Mouse (Mus musculus) heart, embryonic 15.5 days (tissue): ENCODE results near the gene Enpp4. TPM values are rescaled to one million over a fixed set of nuclear protein-coding genes. Genes with fewer than 3 reads are reported as not detected.

ENCODE experiments used
- ATAC-seq: fragments of 200-750 bp; cut with Nextera tagmentation; replicated peaks from 2 replicates; pipeline ENCODE4 v1.8.0; 2017; ENCODE audit warnings: low read depth, moderate TSS enrichment; ENCODE audit not compliant: insufficient number of reproducible peaks, insufficient read depth, low FRiP score
- H3K27ac ChIP-seq: fragments of 300-500 bp; sonication (generic); 2 replicates; pipeline ENCODE4 v1.5.1; 2015; ENCODE audit warnings: mild to moderate bottlenecking, inconsistent platforms
- H3K27me3 ChIP-seq: fragments of 300-500 bp; sonication (generic); 2 replicates; pipeline ENCODE4 v1.6.1; 2015; ENCODE audit warnings: inconsistent platforms
- H3K36me3 ChIP-seq: fragments of 300-500 bp; sonication (generic); 2 replicates; pipeline ENCODE4 v1.6.1; 2015; ENCODE audit warnings: mild to moderate bottlenecking, inconsistent platforms
- H3K4me1 ChIP-seq: fragments of 300-500 bp; sonication (generic); replicated peaks from 2 replicates; pipeline ENCODE4 v1.6.1; 2015; ENCODE audit warnings: inconsistent platforms
- H3K4me2 ChIP-seq: fragments of 300-500 bp; sonication (generic); 2 replicates; pipeline ENCODE4 v1.6.1; 2015; ENCODE audit warnings: inconsistent platforms, mild to moderate bottlenecking, moderate library complexity
- H3K4me3 ChIP-seq: fragments of 300-500 bp; sonication (generic); 2 replicates; pipeline ENCODE4 v1.5.1; 2015; ENCODE audit warnings: mild to moderate bottlenecking, inconsistent platforms
- H3K9ac ChIP-seq: fragments of 300-500 bp; sonication (generic); 2 replicates; pipeline ENCODE4 v1.6.1; 2015; ENCODE audit warnings: mild to moderate bottlenecking, inconsistent platforms
- H3K9me3 ChIP-seq: fragments of 300-500 bp; sonication (generic); replicated peaks from 2 replicates; pipeline ENCODE4 v1.6.1; 2016; ENCODE audit warnings: inconsistent platforms
- WGBS: fragments of 180-500 bp; shearing (Covaris S2); methylation state at CpG from one replicate; pipeline ENCODE4 v1.1.7; 2015; ENCODE audit warnings: mixed read lengths; 5-methylcytosine and 5-hydroxymethylcytosine counted together
- polyA plus RNA-seq: library from polyadenylated mRNA; unstranded; fragments of >200 nt; fragmentation: Nextera tagmentation; extraction: Ambion mirVana; gene quantifications from 2 replicates; pipeline ENCODE4 v1.2.1, GENCODE M21; 2015

The Enpp4 gene
- polyA plus RNA-seq, 1 experiment from 2014 or later: 7.7 TPM

DNA sequence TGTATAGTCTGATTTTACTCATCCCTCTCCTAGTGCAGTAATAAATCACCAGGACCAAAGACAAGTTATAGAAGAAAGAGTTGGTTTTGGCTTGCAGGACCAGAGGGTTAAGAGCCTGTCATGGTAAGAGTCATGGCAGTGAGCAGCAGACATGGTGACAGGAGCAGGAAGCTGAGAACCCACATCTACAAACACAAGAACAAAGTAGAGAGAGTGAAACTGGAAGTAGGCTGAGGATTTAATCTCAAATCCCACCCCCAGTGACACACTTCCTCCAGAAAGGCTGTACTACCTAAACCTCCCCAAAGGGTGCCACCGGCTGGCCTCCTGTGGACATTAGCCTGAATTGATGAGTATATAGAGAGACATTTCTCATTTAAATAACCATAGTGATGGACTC lies 44.8 kb downstream of the Enpp4 start:
- Histone ChIP-seq H3K27ac (no peak overlapping the region), H3K9me3 (no peaks in the 10 kb centered on the region), H3K4me1 (no peaks in the 10 kb centered on the region), H3K9ac (no peak overlapping the region), H3K4me2 (no peak overlapping the region), H3K4me3 (no peak overlapping the region), H3K27me3 (no peaks in the 10 kb centered on the region), H3K36me3 (no peaks in the 10 kb centered on the region)
- WGBS: 79% methylated on average over 1 of the region's 1 CpGs
- ATAC-seq: no peak

- Histone ChIP-seq H3K36me3 (no peaks in the 10 kb centered on the region), H3K4me3 (no peak overlapping the region), H3K27me3 (no peaks in the 10 kb centered on the region), H3K9ac (no peak overlapping the region), H3K4me2 (no peak overlapping the region), H3K27ac (no peak overlapping the region), H3K9me3 (no peaks in the 10 kb centered on the region), H3K4me1 (no peaks in the 10 kb centered on the region)
- no peak for ATAC-seq
Measured at GRCm38 (mm10) chr17:44058145-44058544, 47.5 kb downstream of the Enpp4 start.

- Histone ChIP-seq H3K4me3 (no peak overlapping the region), H3K36me3 (no peaks in the 10 kb centered on the region), H3K4me1 (no peaks in the 10 kb centered on the region), H3K27me3 (no peaks in the 10 kb centered on the region), H3K4me2 (no peak overlapping the region), H3K9ac (no peak overlapping the region), H3K27ac (no peak overlapping the region), H3K9me3 (no peaks in the 10 kb centered on the region)
- 89% methylated on average over 1 of the region's 1 CpGs for WGBS
- ATAC-seq: no peak
Measured at GRCm38 (mm10) chr17:44057123-44057522, 48.5 kb downstream of the Enpp4 start.

DNA sequence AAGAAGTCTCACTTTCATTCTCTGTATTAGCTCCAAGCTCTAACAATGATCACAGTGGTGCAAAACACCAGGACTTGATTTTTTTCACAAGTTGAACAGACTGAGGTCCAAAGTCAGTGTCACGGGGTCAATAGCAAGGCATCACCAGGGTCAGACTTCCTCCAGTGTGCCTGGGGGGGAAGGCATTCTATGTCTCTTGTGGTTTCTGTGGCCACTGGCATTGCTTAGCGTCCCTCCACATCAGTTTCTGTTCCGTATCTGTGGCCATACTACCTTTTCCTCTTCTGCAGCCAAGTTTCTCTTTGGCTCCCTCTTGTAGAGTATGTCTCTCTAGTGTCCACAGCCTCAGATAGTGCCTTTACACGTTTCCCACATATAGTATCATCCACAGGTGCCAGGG lies 52.2 kb downstream of the Enpp4 start:
- Histone ChIP-seq H3K36me3 (no peaks in the 10 kb centered on the region), H3K4me1 (no peaks in the 10 kb centered on the region), H3K4me3 (no peak overlapping the region), H3K9ac (no peak overlapping the region), H3K9me3 (no peaks in the 10 kb centered on the region), H3K27ac (no peak overlapping the region), H3K4me2 (no peak overlapping the region), H3K27me3 (no peaks in the 10 kb centered on the region)
- ATAC-seq: no peak
- WGBS: 71% methylated on average over 4 of the region's 4 CpGs

Other genes starting within 250 kb of the Enpp4 start
- gene Enpp5, start 27.0 kb downstream of the Enpp4 start, polyA plus RNA-seq: 16.0 and 20.5 TPM in 2 replicates
- gene Clic5, start 82.8 kb upstream of the Enpp4 start, polyA plus RNA-seq: 12.4 and 12.5 TPM in 2 replicates